Mouse (Mus musculus): ENCODE results near the gene Akap17b.

GRCm38 (mm10) chrX:36691365-36691764 lies 46.2 kb upstream of the Akap17b start:
- TF ChIP-seq CTCF (IDR thresholded peaks at IDR 0.05; ENCODE audit: low read depth, low read length) (no peak), GATA2 (IDR thresholded peaks at IDR 0.05; ENCODE audit: borderline replicate concordance, low read depth, low read length) (no peak), GATA1 (IDR thresholded peaks at IDR 0.05; ENCODE audit: borderline replicate concordance, low read length) (no peak)

All from G1E (cell line).